ENCODE assay signal across 36 mouse cellular contexts in the genomic region with DNA sequence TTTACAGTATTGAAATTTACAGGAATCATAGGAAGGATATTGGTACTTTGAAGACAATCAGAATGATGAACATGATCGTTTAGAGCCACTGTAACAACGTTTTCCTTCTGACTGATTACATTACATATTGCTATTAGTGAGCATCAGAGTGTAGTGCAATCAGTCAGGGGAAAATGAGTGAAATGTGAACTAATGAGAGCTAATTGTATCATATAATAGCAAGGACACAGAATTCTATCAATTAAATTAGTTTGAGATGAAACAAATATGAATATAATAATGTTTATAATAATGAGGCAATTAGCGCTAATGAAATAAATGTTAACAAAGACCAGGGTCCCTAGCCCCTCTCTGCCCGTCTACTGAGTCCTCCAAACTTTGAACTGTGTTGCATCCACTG.
"Had no signal": no experiment of that assay in that cellular context is flagged by ENCODE, and none has a peak within 500 bp of the region (broad histone marks: within the 10 kb centered on the region; RNA-seq: fewer than 3 reads in every experiment).

No protein-coding gene starts in this region.

- H3K4me2 ChIP-seq: heart, embryonic 11.5 days; heart, embryonic 12.5 days; heart, embryonic 13.5 days; heart, embryonic 15.5 days; hindbrain, embryonic 12.5 days; hindbrain, embryonic 13.5 days; hindbrain, embryonic 14.5 days; hindbrain, embryonic 15.5 days; intestine, embryonic 15.5 days; kidney, embryonic 15.5 days had no signal

- H3K27me3 ChIP-seq: heart, embryonic 12.5 days; heart, embryonic 13.5 days; heart, embryonic 15.5 days; hindbrain, embryonic 12.5 days; hindbrain, embryonic 13.5 days; hindbrain, embryonic 15.5 days; intestine, embryonic 15.5 days; kidney, embryonic 15.5 days had no signal

- H3K27ac ChIP-seq: heart, embryonic 10.5 days; heart, embryonic 13.5 days; heart, embryonic 15.5 days; hindbrain, embryonic 10.5 days; hindbrain, embryonic 14.5 days; hindbrain, embryonic 15.5 days; hindbrain, postnatal 0 days; intestine, embryonic 15.5 days; kidney, embryonic 15.5 days; kidney, postnatal 0 days; layer of hippocampus, adult 2 months; left cerebral cortex, adult 2 months had no signal

- H3K9ac ChIP-seq: heart, embryonic 12.5 days; heart, embryonic 13.5 days; heart, embryonic 15.5 days; hindbrain, embryonic 12.5 days; hindbrain, embryonic 13.5 days; hindbrain, embryonic 14.5 days; hindbrain, embryonic 15.5 days; intestine, embryonic 15.5 days; kidney, embryonic 15.5 days had no signal

- ATAC-seq: hindbrain, embryonic 16.5 days; hindbrain, postnatal 0 days; inflammation-experienced regulatory T-cells, adult 6 months; intestine, embryonic 15.5 days; intestine, embryonic 16.5 days; intestine, postnatal 0 days had no signal

- H3K4me1 ChIP-seq: heart, embryonic 10.5 days; heart, embryonic 12.5 days; heart, embryonic 13.5 days; heart, embryonic 15.5 days; intestine, embryonic 15.5 days; kidney, embryonic 15.5 days had no signal

- H3K36me3 ChIP-seq: heart, embryonic 10.5 days; heart, embryonic 12.5 days; heart, embryonic 13.5 days; heart, embryonic 15.5 days; hindbrain, embryonic 10.5 days; hindbrain, embryonic 12.5 days; hindbrain, embryonic 13.5 days; hindbrain, embryonic 15.5 days; intestine, embryonic 15.5 days; kidney, embryonic 15.5 days had no signal

- H3K4me3 ChIP-seq: heart, embryonic 10.5 days; heart, embryonic 12.5 days; heart, embryonic 13.5 days; heart, embryonic 15.5 days; hindbrain, embryonic 10.5 days; hindbrain, embryonic 12.5 days; hindbrain, embryonic 13.5 days; hindbrain, embryonic 15.5 days; intestine, embryonic 15.5 days; kidney, embryonic 15.5 days; layer of hippocampus, adult 2 months; left cerebral cortex, adult 2 months had no signal

- H3K9me3 ChIP-seq: heart, embryonic 10.5 days; heart, embryonic 12.5 days; heart, embryonic 13.5 days; heart, embryonic 15.5 days; hindbrain, embryonic 10.5 days; hindbrain, embryonic 12.5 days; hindbrain, embryonic 13.5 days; hindbrain, embryonic 15.5 days; intestine, embryonic 15.5 days; kidney, embryonic 15.5 days had no signal

- DNase-seq: heart, postnatal 10 days; heart, postnatal 14 days; heart, postnatal 36 days; heart, postnatal 4 days; kidney, adult 11 months; kidney, adult 18-20 months; kidney, adult 2 months; kidney, adult 8-10 months; kidney, adult 9 months; kidney, postnatal 10 days; kidney, postnatal 14 days; kidney, postnatal 25 days; kidney, postnatal 36 days; kidney, postnatal 4 days; layer of hippocampus, adult 9-11 months; layer of hippocampus, postnatal 36 days had no signal
